Mouse (Mus musculus) myocyte (in vitro differentiated cells): ENCODE measurements at regions not wholly inside any gene's neighbourhood (a gene's known extent, or its start where the extent isn't known, plus 50 kb on each side); places are given as distances from the start of the nearest gene placed in this dataset.

Experiments
- H3K27me3 ChIP-seq: one replicate; pipeline ENCODE4 v1.6.1; 2011; ENCODE audit not compliant: control insufficient read depth, insufficient read depth, insufficient read length
- H3K36me3 ChIP-seq: one replicate; pipeline ENCODE4 v1.6.1; 2011; ENCODE audit not compliant: control insufficient read depth, insufficient read depth
- H3K4me2 ChIP-seq: one replicate; pipeline ENCODE4 v1.6.1; 2011; ENCODE audit warnings: low read depth, control low read depth
- H3K4me3 ChIP-seq: one replicate; pipeline ENCODE4 v1.5.1; 2011; ENCODE audit warnings: mild to moderate bottlenecking, control low read depth, moderate library complexity
- H3K79me2 ChIP-seq: one replicate; pipeline ENCODE4 v1.6.1; 2011; ENCODE audit not compliant: control insufficient read depth, insufficient read depth
- H3ac ChIP-seq: one replicate; pipeline ENCODE4 v1.6.1; 2011; ENCODE audit not compliant: control insufficient read depth, insufficient read length
- CEBPB ChIP-seq: IDR thresholded peaks from 2 replicates; pipeline ENCODE4 v1.6.1; 2011; ENCODE audit warnings: mild to moderate bottlenecking, moderate library complexity; ENCODE audit not compliant: poor library complexity, insufficient read depth, severe bottlenecking
- E2F4 ChIP-seq: IDR thresholded peaks from one replicate; pipeline ENCODE4 v1.6.1; 2011; ENCODE audit warnings: mild to moderate bottlenecking, control low read depth, moderate library complexity; ENCODE audit not compliant: insufficient read depth
- MAX ChIP-seq: IDR thresholded peaks from one replicate; pipeline ENCODE4 v1.6.1; 2011; ENCODE audit warnings: low read depth, mild to moderate bottlenecking, control low read depth
- MYOD1 ChIP-seq, 3 experiments: IDR thresholded peaks; one replicate each; pipeline ENCODE4 v1.6.1; 2011; ENCODE audit warnings: control low read depth in 2 of 3, low read depth in 2 of 3, mild to moderate bottlenecking in 2 of 3, moderate library complexity in 1 of 3; ENCODE audit not compliant: insufficient read length in 2 of 3, control insufficient read depth in 1 of 3
- MYOG ChIP-seq, 3 experiments: IDR thresholded peaks; one replicate each; pipeline ENCODE4 v1.6.1; 2011; ENCODE audit warnings: control low read depth in 2 of 3, low read depth in 2 of 3, mild to moderate bottlenecking in 2 of 3; ENCODE audit not compliant: insufficient read length in 2 of 3, control insufficient read depth in 1 of 3, insufficient read depth in 1 of 3
- POLR2A ChIP-seq: IDR thresholded peaks from one replicate; pipeline ENCODE4 v1.6.1; 2011; ENCODE audit warnings: low read depth, mild to moderate bottlenecking, control low read depth, moderate library complexity; ENCODE audit not compliant: insufficient read length
- POLR2AphosphoS2 ChIP-seq: IDR thresholded peaks from one replicate; pipeline ENCODE4 v1.6.1; 2011; ENCODE audit warnings: low read depth, control low read depth; ENCODE audit not compliant: insufficient read length
- REST ChIP-seq: IDR thresholded peaks from one replicate; pipeline ENCODE4 v1.6.1; 2011; ENCODE audit warnings: mild to moderate bottlenecking, control low read depth, moderate library complexity; ENCODE audit not compliant: insufficient read depth, insufficient read length
- SRF ChIP-seq: IDR thresholded peaks from one replicate; pipeline ENCODE4 v1.6.1; 2011; ENCODE audit warnings: low read depth; ENCODE audit not compliant: control insufficient read depth, insufficient read length
- TCF12 ChIP-seq: IDR thresholded peaks from one replicate; pipeline ENCODE4 v1.6.1; 2011; ENCODE audit warnings: mild to moderate bottlenecking, control low read depth; ENCODE audit not compliant: poor library complexity, insufficient read depth, severe bottlenecking
- TCF3 ChIP-seq: IDR thresholded peaks from one replicate; pipeline ENCODE4 v1.6.1; 2011; ENCODE audit warnings: low read depth, control low read depth; ENCODE audit not compliant: insufficient read length
- USF1 ChIP-seq: IDR thresholded peaks from one replicate; pipeline ENCODE4 v1.6.1; 2011; ENCODE audit warnings: low read depth, mild to moderate bottlenecking, control low read depth, moderate library complexity

DNA sequence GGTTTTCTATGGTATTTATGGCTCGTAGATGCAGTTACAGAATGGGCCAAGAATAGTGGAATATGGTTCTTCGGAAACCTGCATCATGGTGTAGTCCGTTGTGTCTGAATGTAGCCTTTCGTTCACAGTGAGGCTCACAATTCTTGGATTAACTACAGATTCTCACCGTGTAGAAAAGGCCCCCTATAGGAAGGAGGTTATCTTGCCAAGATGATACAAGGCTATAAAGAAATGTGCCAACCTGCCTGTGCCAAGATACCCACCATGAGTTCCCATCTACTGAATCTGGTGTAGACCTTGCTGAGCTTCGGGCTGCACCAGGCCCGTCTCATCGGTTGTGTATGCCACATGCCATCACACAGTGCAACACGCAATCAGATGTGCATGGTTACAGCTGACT is 560.2 kb upstream of the Slc35b3 start:
- Histone ChIP-seq H3K36me3 (no peaks in the 10 kb centered on the region), H3K4me3 (no peak overlapping the region), H3K27me3 (no peaks in the 10 kb centered on the region), H3K79me2 (no peaks in the 10 kb centered on the region), H3ac (no peak overlapping the region), H3K4me2 (no peak overlapping the region)
- TF ChIP-seq MYOD1 (IDR thresholded peaks at IDR 0.05; ENCODE audit: control insufficient read depth in 1 of 3, insufficient read length in 2 of 3, low read depth in 2 of 3) = no peak
- no peak for TF ChIP-seq POLR2A
- TF ChIP-seq POLR2AphosphoS2 = no peak
- TF ChIP-seq E2F4 = no peak
- TF ChIP-seq TCF3 = no peak
- no peak for TF ChIP-seq REST
- TF ChIP-seq MYOG (IDR thresholded peaks at IDR 0.05; ENCODE audit: control insufficient read depth in 1 of 3, insufficient read depth in 1 of 3, insufficient read length in 2 of 3, low read depth in 2 of 3) = no peak
- TF ChIP-seq USF1 = no peak
- no peak for TF ChIP-seq MAX
- TF ChIP-seq TCF12 = no peak
- TF ChIP-seq CEBPB = no peak
- no peak for TF ChIP-seq SRF

DNA sequence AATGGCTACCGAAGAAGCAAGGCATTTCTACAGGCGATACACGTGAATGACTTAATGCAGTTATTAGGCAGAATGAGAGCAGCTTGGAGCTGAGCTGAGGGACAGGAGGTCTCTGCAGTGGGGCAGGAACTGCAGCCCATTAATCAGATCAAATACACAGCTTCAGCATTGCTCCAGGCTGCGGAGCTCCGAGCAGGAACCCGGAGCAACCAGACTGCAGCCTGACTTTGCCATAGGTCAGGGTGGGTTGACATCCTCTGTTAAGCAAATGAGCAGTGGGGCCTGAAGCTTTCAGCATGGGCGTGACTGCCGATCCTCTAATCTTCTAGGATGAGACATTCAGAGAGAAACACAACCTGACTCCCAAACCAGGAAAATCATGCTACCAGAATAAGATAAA is 555.4 kb upstream of the Slc35b3 start:
- H3ac ChIP-seq = no peak overlapping the region
- TF ChIP-seq POLR2A (no peak), TCF12 (no peak), E2F4 (no peak), TCF3 (no peak), MYOD1 (IDR thresholded peaks at IDR 0.05; ENCODE audit: control insufficient read depth in 1 of 3, insufficient read length in 2 of 3, low read depth in 2 of 3) (no peak)
- no peak overlapping the region for H3K4me3 ChIP-seq
- no peaks in the 10 kb centered on the region for H3K79me2 ChIP-seq
- no peaks in the 10 kb centered on the region for H3K27me3 ChIP-seq
- no peaks in the 10 kb centered on the region for H3K36me3 ChIP-seq
- no peak overlapping the region for H3K4me2 ChIP-seq

DNA sequence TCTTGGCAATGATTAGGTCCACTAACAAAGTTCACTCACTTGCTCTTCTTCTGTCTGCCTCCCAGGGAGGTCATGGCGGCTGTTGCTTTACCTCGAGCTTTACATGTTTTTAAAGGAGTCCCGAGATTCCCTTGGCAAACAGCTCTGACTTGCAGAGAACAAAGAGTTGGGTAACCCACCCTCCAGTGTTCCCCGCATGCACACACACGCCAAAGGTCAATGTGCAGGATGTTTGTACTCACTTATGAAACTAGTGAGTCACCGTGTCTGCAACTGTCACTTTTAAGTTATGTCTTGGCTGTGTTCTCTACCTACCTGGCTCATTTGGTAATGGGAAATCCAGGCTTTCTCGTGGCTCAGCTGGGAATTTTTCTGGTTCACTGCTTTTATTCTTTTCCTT is 529.1 kb upstream of the Slc35b3 start:
- Histone ChIP-seq H3K4me3 (no peak overlapping the region), H3ac (no peak overlapping the region), H3K36me3 (no peaks in the 10 kb centered on the region)

DNA sequence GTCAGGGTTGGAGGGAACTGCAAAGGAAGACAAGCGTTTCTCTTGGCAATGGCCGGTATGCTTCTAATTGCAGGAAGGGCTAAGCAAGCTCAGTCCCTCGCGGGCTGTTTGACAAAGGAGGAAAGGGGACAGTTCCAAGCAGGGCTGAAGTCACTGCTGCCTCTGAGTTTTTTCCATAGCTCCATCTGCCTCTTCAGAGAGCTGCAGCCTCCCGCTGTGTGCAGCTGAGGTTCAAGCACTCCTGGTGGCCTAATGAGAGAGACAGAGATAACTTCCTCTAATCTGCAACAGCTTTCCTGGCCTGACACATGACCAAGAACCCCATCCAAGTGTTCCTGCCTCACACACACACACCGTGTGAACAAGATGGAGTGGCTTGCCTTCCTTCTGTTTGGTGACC is 511.9 kb upstream of the Slc35b3 start:
- Histone ChIP-seq H3K27me3 (no peaks in the 10 kb centered on the region), H3K4me3 (no peak overlapping the region), H3K36me3 (no peaks in the 10 kb centered on the region), H3K79me2 (no peaks in the 10 kb centered on the region), H3K4me2 (no peak overlapping the region), H3ac (no peak overlapping the region)
- TF ChIP-seq MYOD1 (IDR thresholded peaks at IDR 0.05; ENCODE audit: control insufficient read depth in 1 of 3, insufficient read length in 2 of 3, low read depth in 2 of 3) (no peak), SRF (no peak), TCF3 (no peak), MAX (no peak), CEBPB (no peak), E2F4 (no peak), TCF12 (no peak), MYOG (IDR thresholded peaks at IDR 0.05; ENCODE audit: control insufficient read depth in 1 of 3, insufficient read depth in 1 of 3, insufficient read length in 2 of 3, low read depth in 2 of 3) (no peak), USF1 (no peak), REST (no peak), POLR2AphosphoS2 (no peak)

More for the DNA sequence above, 529.1 kb upstream of the Slc35b3 start:
- no peak overlapping the region for H3K4me2 ChIP-seq
- no peak for TF ChIP-seq REST
- H3K79me2 ChIP-seq = no peaks in the 10 kb centered on the region
- H3K27me3 ChIP-seq = no peaks in the 10 kb centered on the region

DNA sequence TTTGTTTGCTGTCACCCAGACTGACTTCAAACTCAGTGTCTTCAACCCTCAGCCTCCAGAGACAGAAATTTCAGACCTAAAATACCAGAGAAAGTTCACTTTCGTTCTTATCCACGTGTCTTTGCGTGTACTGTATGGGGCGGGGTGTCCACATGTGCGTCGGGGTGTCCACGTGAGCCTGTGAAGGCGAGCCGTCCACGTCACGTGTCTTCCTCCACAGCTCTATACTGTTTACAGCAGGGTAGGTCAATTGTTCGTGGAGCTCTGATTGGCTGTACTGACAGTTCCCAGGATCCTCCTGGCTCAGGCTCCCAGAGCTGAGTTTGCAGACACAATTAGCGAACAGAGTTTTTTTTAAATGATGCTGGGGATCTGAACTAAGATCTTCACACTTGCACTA is 481.1 kb upstream of the Slc35b3 start:
- Histone ChIP-seq H3K4me2 (peak overlapping the region; percentile 42), H3K27me3 (no peaks in the 10 kb centered on the region), H3K79me2 (no peaks in the 10 kb centered on the region), H3K4me3 (no peak overlapping the region), H3K36me3 (no peaks in the 10 kb centered on the region), H3ac (no peak overlapping the region)
- TF ChIP-seq TCF3 (no peak), MYOD1 (IDR thresholded peaks at IDR 0.05; ENCODE audit: control insufficient read depth in 1 of 3, insufficient read length in 2 of 3, low read depth in 2 of 3) (no peak), SRF (no peak), USF1 (no peak), E2F4 (no peak), POLR2AphosphoS2 (no peak), POLR2A (no peak), MYOG (IDR thresholded peaks at IDR 0.05; ENCODE audit: control insufficient read depth in 1 of 3, insufficient read depth in 1 of 3, insufficient read length in 2 of 3, low read depth in 2 of 3) (no peak), MAX (no peak), CEBPB (no peak), TCF12 (no peak)
